Mouse (Mus musculus): ENCODE results near the gene Rhoh.

Gene Rhoh

GRCm38 (mm10) chr5:65860281-65861000 is 572 bp upstream of the Rhoh start:
- DNase-seq = no peak

DNA sequence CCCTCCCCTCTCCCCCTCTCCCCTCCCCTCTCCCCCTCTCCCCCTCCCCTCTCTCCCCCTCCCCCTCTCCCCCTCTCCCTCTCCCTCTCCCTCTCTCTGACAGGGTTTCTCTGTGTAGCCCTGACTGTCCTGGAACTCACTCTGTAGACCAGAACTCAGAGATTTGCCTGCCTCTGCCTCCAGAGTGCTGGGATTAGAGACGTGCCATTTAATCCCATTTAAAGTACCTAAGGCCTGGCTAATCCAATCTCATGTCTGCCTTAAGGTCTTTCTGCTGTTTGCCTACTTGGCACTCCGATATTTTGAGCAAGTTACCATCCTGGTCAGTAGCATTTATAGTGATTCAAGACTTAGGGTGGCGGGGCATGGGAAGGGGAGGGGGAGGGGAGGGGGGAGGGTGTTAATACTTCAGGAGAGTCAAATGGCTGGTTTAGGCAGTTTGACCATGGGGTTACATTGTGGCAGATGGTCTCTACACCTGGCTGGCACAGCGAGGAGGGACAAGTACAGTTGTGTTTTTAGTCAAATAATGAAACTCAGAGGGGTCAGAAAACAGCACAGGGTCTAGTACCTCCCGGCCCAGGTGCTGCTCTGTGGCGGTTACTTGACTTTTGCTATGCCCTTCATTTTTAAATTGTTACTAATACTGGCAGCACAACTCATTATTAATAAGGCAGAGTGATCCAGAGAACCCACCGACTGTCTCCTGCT is 1.4 kb downstream of the Rhoh start:
- no peak for DNase-seq

GRCm38 (mm10) chr5:65863349-65863749 is 2.3 kb downstream of the Rhoh start:
- DNase-seq = peak; percentile 20

DNA sequence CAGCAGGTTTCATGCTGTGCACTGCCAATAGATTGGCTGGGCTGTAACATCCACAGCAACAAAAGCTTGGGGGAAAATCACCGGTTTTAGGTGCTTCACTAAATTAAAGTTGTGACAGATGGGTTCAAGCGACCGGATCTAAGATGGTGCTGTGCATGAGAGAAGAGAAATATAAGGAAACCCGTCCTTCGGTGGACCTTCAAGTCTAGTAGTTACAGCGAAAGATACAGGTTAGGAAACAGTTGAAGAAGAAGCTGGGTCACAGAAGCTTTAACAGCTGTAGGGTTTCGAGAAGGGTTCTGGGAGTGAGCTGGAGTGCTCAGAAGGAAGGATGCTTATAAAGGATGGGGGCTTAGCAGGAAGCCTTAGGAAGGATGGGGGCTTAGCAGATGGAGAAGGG is 3.5 kb downstream of the Rhoh start:
- DNase-seq = no peak

- no peak for DNase-seq
These were observed 3.9 kb downstream of the Rhoh start for GRCm38 (mm10) chr5:65864946-65865345.

DNA sequence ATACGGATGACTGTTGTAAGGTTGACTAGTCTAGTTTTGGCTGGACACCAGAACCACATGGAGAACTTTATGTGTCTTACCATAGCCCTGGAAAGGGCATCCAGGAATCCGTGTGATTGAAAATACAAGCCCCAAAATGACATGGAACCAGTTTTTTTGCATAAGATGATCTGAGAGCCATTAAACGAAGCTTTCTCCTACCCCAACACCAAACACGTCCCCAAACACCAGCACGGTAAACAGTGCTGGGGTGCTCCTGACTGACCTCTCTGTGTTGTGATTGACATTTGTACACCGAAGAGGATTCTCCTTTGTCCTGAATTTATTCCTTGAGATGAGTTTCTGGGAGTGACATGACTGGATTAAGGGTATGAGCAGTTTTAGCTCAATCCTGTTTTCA is 5.6 kb downstream of the Rhoh start:
- no peak for DNase-seq

DNA sequence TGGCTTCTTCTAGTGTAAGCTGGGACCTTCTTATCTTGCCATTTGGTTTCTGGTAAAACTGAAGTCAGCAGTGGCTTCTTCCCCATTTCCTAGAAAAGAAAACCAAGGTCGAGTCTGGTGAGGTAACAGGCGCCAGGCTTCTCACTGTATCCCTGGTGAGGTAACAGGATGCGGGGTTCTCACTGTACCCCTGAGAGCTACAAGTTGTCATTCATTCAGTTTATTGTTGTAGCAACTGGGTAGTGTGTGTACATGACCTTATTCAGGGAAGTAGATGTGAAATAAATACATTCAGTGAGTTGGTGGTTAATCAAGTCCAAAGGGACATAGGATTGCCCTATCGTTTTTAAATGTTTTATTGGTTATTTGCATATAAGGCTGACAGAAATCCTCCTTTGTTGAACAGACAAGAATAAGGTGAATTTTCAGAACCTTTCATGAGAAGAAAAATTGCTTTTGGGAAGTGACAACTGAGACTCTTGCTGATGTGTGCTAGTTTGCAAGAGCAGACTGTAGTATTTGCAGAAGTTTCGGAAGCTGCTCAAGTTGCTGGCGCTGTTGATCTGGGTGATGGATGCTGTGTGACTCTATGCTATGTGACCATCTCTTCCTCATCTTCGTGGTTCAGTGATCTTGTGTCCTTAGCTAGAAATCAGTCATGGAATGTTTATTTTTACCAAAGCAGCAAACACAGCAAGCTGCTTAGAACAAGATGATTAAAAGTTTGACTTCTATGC is 6.5 kb downstream of the Rhoh start:
- DNase-seq = no peak

GRCm38 (mm10) chr5:65868419-65868818 is 7.4 kb downstream of the Rhoh start:
- no peak for DNase-seq

- no peak for DNase-seq
These were observed 8.6 kb downstream of the Rhoh start for GRCm38 (mm10) chr5:65869660-65870059.

GRCm38 (mm10) chr5:65871276-65871875 is 10.4 kb downstream of the Rhoh start:
- no peak for DNase-seq

DNA sequence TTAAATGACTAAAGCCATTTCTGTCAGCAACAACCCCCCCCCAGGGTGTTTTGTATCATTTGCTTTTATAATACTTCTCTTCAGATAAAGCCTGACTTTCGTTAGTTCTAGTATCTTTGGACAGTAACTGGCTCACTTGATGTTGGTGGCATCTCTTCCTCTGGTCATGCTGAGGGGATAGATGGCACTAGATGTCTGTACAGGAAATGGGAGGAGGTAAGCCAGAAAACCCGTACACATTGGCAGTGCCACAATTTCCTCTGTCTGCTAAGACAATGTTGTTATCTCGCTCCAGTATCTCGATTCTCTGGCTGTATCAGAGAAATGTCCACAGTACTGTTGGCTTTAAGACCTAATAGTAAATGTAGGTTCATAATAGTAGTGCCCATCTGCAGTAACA is 12.2 kb downstream of the Rhoh start:
- DNase-seq = no peak

- DNase-seq = no peak
These were observed 14.3 kb downstream of the Rhoh start for GRCm38 (mm10) chr5:65875269-65875668.

DNA sequence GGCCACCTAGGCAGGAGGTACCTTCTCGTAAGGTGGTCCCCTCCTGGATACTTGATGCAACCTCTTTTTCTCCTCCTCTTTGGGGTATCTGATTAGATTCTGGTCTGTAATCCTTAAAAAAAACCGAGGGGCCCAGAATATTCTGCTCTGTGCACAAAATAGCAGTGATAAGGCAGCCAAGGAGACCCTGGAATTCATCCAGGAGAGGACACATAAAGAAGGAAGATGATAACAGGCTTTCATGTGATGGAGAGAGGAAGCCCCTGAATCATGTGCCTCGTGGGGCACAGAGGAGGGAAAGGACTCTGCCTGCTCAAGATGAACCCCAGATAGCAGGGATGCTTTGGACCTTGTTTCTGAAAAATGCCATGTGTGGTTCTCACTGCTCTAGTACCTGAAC is 17.4 kb downstream of the Rhoh start:
- no peak for DNase-seq

GRCm38 (mm10) chr5:65881254-65881653 is 20.2 kb downstream of the Rhoh start:
- no peak for DNase-seq

DNA sequence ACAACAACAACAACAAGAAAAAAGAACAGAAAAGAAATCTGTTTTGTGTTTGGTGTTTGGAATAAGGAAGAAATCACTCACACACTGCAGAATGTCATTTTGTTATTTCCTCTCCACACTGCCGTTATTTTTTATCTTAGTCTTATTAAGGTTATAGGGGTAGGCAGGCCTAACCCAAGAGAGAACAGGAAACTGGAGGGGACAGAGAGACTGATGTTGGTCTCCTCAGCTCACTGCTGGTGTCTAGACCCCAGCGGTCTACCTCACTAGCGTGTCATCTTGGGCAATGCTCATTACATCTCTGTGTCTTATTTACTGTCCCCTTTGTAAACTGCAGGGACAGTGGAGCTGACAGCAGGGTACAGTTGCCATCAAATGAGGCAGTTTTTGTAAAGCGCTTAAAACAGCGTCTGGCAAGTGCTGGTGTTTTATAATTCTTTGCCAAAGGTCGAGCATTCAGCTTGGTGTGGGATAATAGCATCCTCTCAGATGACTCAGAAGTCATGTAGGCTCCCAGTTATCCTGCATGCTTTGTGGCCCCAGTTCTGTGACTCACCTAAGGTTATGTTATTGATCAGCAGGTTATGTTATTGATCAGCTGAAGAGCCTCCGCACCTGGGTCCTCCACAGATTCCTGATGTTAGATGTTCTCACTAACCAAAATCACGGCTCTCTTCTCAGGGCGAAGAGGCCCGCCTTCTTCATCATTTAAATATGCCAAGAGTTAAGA is 21.6 kb downstream of the Rhoh start:
- no peak for DNase-seq

GRCm38 (mm10) chr5:65883355-65883754 is 22.3 kb downstream of the Rhoh start:
- no peak for DNase-seq

DNA sequence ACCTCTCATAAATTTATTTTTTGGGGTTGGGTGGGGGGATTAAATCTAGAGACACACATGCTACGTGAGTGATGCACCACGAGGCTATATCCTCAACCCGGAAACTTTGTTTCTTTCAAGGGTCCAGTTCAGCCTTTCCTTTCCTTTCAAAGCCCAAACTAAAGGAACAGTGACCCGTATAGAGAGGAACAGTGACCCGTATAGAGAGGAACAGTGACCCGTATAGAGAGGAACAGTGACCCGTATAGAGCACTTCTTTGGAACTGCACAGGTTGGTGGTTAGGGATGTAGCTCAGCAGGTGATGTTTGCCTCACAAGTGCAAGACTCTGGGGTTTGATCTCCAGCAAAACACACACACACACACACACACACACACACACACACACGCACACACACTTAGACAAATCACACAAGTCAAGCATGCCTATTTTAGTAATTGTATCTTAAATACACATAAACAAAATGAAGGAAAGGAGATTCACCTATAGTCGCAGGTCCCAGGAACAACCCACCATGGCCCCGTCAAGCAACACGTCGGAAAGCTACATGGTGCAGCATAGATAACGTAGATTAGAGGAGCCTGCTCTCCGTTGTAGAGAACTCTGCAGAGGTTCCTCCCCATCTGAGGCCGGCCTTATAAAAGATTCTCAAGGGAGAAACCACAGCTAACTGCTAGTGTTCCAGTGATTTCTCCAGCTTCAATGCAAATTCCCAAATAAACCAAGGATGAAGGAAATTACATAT is 24.9 kb downstream of the Rhoh start:
- DNase-seq = peak; percentile 65

- no peak for DNase-seq
These were observed 27.1 kb downstream of the Rhoh start for GRCm38 (mm10) chr5:65888102-65888501.

- no peak for DNase-seq
These were observed 28.0 kb downstream of the Rhoh start for GRCm38 (mm10) chr5:65888998-65889397.

DNA sequence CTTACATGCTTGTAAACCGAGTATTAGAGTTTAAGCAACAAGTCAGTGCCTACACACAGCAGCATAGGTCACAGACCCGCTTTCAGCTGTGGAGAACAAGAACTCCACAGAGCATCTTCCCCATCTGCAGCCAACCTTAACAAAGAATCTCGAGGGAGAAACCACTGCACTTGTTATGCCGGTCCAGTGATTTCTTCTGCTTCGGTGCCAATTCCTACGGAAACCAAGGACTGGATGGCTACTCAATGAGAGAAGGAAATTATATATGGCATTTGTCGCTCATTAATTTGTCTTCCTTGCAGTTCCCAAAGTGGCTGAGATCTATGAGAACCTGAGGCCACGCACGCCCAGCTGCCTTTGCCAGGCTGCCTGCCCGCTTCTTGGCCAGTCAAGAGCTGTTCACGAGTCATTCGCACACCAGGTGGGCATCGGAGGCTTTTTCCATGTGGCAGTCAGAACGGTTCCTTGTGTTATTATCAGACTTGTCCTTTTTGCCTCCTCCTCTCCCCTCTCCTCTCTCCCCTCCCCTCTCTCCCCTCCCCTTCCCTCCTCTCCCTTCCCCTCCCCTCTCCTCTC is 30.3 kb downstream of the Rhoh start:
- DNase-seq = no peak

- DNase-seq = no peak
These were observed 34.2 kb downstream of the Rhoh start for GRCm38 (mm10) chr5:65895121-65895692.
